Mouse (Mus musculus) hindbrain, embryonic 12.5 days (tissue): ENCODE results near the gene Eif3c. TPM values are rescaled to one million over a fixed set of nuclear protein-coding genes. Genes with fewer than 3 reads are reported as not detected.

ENCODE experiments used
- ATAC-seq: fragments of 200-750 bp; cut with Nextera tagmentation; 2 replicates; pipeline ENCODE4 v1.8.0; 2017; ENCODE audit warnings: moderate TSS enrichment; ENCODE audit not compliant: low FRiP score
- H3K27ac ChIP-seq: fragments of 300-500 bp; sonication (generic); 2 replicates; pipeline ENCODE4 v1.5.1; 2016; ENCODE audit warnings: mild to moderate bottlenecking
- H3K27me3 ChIP-seq: fragments of 300-500 bp; sonication (generic); 2 replicates; pipeline ENCODE4 v1.6.1; 2016; ENCODE audit warnings: mild to moderate bottlenecking
- H3K36me3 ChIP-seq: fragments of 300-500 bp; sonication (generic); 2 replicates; pipeline ENCODE4 v1.6.1; 2016; ENCODE audit warnings: mild to moderate bottlenecking
- H3K4me1 ChIP-seq: fragments of 300-500 bp; sonication (generic); 2 replicates; pipeline ENCODE4 v1.6.1; 2016
- H3K4me2 ChIP-seq: fragments of 300-500 bp; sonication (generic); replicated peaks from 2 replicates; pipeline ENCODE4 v1.6.1; 2016; ENCODE audit warnings: mild to moderate bottlenecking
- H3K4me3 ChIP-seq: fragments of 300-500 bp; sonication (generic); 2 replicates; pipeline ENCODE4 v1.5.1; 2016; ENCODE audit warnings: mild to moderate bottlenecking
- H3K9ac ChIP-seq: fragments of 300-500 bp; sonication (generic); 2 replicates; pipeline ENCODE4 v1.6.1; 2016; ENCODE audit warnings: mild to moderate bottlenecking, moderate library complexity
- H3K9me3 ChIP-seq: fragments of 300-500 bp; sonication (generic); replicated peaks from 2 replicates; pipeline ENCODE4 v1.6.1; 2016; ENCODE audit warnings: mild to moderate bottlenecking
- WGBS: fragments of 180-500 bp; shearing (Covaris S2); methylation state at CpG from one replicate; pipeline ENCODE4 v1.1.7; 2016; 5-methylcytosine and 5-hydroxymethylcytosine counted together
- polyA plus RNA-seq: library from polyadenylated mRNA; unstranded; fragments of >200 nt; fragmentation: Nextera tagmentation; extraction: Ambion mirVana; gene quantifications from 2 replicates; pipeline ENCODE4 v1.2.1, GENCODE M21; 2016

Eif3c gene
- 201 and 206 TPM in 2 replicates for polyA plus RNA-seq

- Histone ChIP-seq H3K4me1 (peaks cover 7% of the 10 kb centered on the region; the same call in 1 of the 2 replicates), H3K4me3 (peak within 1 kb of the TSS; percentile 97), H3K9ac (peak within 1 kb of the TSS; percentile 87), H3K9me3 (no peaks in the 10 kb centered on the region), H3K27me3 (no peaks in the 10 kb centered on the region), H3K27ac (peak within 1 kb of the TSS; percentile 72), H3K36me3 (peaks cover 35% of the 10 kb centered on the region), H3K4me2 (peak within 1 kb of the TSS; percentile 78)
- WGBS, result 1% methylated on average over 46 of the region's 46 CpGs
- peak; percentile 95 for ATAC-seq
Observed at GRCm38 (mm10) chr7:126566094-126566765, at the start of gene Eif3c. Gene Eif3c, minus strand, starts transcription at chr7:126566411.

GRCm38 (mm10) chr7:126612736-126613135, 46.5 kb upstream of the Eif3c start:
- Histone ChIP-seq H3K4me1 (no peaks in the 10 kb centered on the region), H3K4me2 (no peak overlapping the region), H3K4me3 (no peak overlapping the region), H3K9me3 (no peaks in the 10 kb centered on the region), H3K9ac (no peak overlapping the region), H3K27ac (no peak overlapping the region), H3K36me3 (no peaks in the 10 kb centered on the region), H3K27me3 (no peaks in the 10 kb centered on the region)
- no peak for ATAC-seq
- 80% methylated on average over 3 of the region's 3 CpGs for WGBS

GRCm38 (mm10) chr7:126607796-126608195, 41.6 kb upstream of the Eif3c start:
- H3K4me2 ChIP-seq, result no peak overlapping the region
- no peaks in the 10 kb centered on the region for H3K4me1 ChIP-seq
- no peak overlapping the region for H3K27ac ChIP-seq
- 88% methylated on average over 5 of the region's 5 CpGs for WGBS
- no peak overlapping the region for H3K4me3 ChIP-seq
- no peaks in the 10 kb centered on the region for H3K9me3 ChIP-seq
- no peaks in the 10 kb centered on the region for H3K36me3 ChIP-seq
- H3K27me3 ChIP-seq, result no peaks in the 10 kb centered on the region
- ATAC-seq, result no peak
- H3K9ac ChIP-seq, result no peak overlapping the region

GRCm38 (mm10) chr7:126607064-126607463, 40.9 kb upstream of the Eif3c start:
- ATAC-seq, result no peak

GRCm38 (mm10) chr7:126606611-126607010, 40.4 kb upstream of the Eif3c start:
- no peak for ATAC-seq
- no peaks in the 10 kb centered on the region for H3K27me3 ChIP-seq
- 93% methylated on average over 5 of the region's 5 CpGs for WGBS

More at GRCm38 (mm10) chr7:126607064-126607463, 40.9 kb upstream of the Eif3c start:
- H3K9ac ChIP-seq, result no peak overlapping the region
- no peak overlapping the region for H3K4me2 ChIP-seq
- H3K4me1 ChIP-seq, result no peaks in the 10 kb centered on the region
- H3K27me3 ChIP-seq, result no peaks in the 10 kb centered on the region
- H3K4me3 ChIP-seq, result no peak overlapping the region
- 79% methylated on average over 3 of the region's 3 CpGs for WGBS
- H3K27ac ChIP-seq, result no peak overlapping the region
- no peaks in the 10 kb centered on the region for H3K36me3 ChIP-seq
- no peaks in the 10 kb centered on the region for H3K9me3 ChIP-seq

GRCm38 (mm10) chr7:126602650-126603049, 36.4 kb upstream of the Eif3c start:
- no peak overlapping the region for H3K27ac ChIP-seq
- H3K4me3 ChIP-seq, result no peak overlapping the region
- H3K4me2 ChIP-seq, result no peak overlapping the region
- 76% methylated on average over 3 of the region's 3 CpGs for WGBS
- no peaks in the 10 kb centered on the region for H3K4me1 ChIP-seq
- ATAC-seq, result no peak
- H3K9me3 ChIP-seq, result no peaks in the 10 kb centered on the region
- H3K27me3 ChIP-seq, result no peaks in the 10 kb centered on the region
- H3K36me3 ChIP-seq, result no peaks in the 10 kb centered on the region
- no peak overlapping the region for H3K9ac ChIP-seq

More at GRCm38 (mm10) chr7:126606611-126607010, 40.4 kb upstream of the Eif3c start:
- Histone ChIP-seq H3K36me3 (no peaks in the 10 kb centered on the region), H3K4me1 (no peaks in the 10 kb centered on the region), H3K9me3 (no peaks in the 10 kb centered on the region), H3K27ac (no peak overlapping the region), H3K4me3 (no peak overlapping the region), H3K4me2 (no peak overlapping the region), H3K9ac (no peak overlapping the region)

GRCm38 (mm10) chr7:126601896-126602295, 35.7 kb upstream of the Eif3c start:
- Histone ChIP-seq H3K36me3 (no peaks in the 10 kb centered on the region), H3K27ac (no peak overlapping the region), H3K27me3 (no peaks in the 10 kb centered on the region), H3K4me3 (no peak overlapping the region), H3K9ac (no peak overlapping the region), H3K9me3 (no peaks in the 10 kb centered on the region), H3K4me1 (no peaks in the 10 kb centered on the region), H3K4me2 (no peak overlapping the region)
- ATAC-seq, result no peak
- 47% methylated on average over 5 of the region's 5 CpGs for WGBS

- H3K9me3 ChIP-seq, result no peaks in the 10 kb centered on the region
- ATAC-seq, result no peak
- no peak overlapping the region for H3K4me3 ChIP-seq
- no peak overlapping the region for H3K27ac ChIP-seq
- H3K27me3 ChIP-seq, result no peaks in the 10 kb centered on the region
- no peak overlapping the region for H3K9ac ChIP-seq
- WGBS, result 81% methylated on average over 6 of the region's 6 CpGs
- H3K4me1 ChIP-seq, result no peaks in the 10 kb centered on the region
- no peak overlapping the region for H3K4me2 ChIP-seq
- H3K36me3 ChIP-seq, result no peaks in the 10 kb centered on the region
Observed at GRCm38 (mm10) chr7:126598919-126599318, 32.7 kb upstream of the Eif3c start.

- Histone ChIP-seq H3K27ac (no peak overlapping the region), H3K27me3 (no peaks in the 10 kb centered on the region), H3K9me3 (no peaks in the 10 kb centered on the region), H3K9ac (no peak overlapping the region), H3K4me3 (no peak overlapping the region), H3K4me1 (no peaks in the 10 kb centered on the region), H3K4me2 (no peak overlapping the region), H3K36me3 (no peaks in the 10 kb centered on the region)
- no peak for ATAC-seq
- 73% methylated on average over 6 of the region's 6 CpGs for WGBS
Observed at GRCm38 (mm10) chr7:126596414-126596813, 30.2 kb upstream of the Eif3c start.

GRCm38 (mm10) chr7:126595890-126596289, 29.7 kb upstream of the Eif3c start:
- no peaks in the 10 kb centered on the region for H3K4me1 ChIP-seq
- no peak for ATAC-seq
- 83% methylated on average over 5 of the region's 5 CpGs for WGBS

GRCm38 (mm10) chr7:126594862-126595561, 28.8 kb upstream of the Eif3c start, which contains the start of gene Il27:
Gene Il27, minus strand, starts transcription at chr7:126594941.
- Histone ChIP-seq H3K27me3 (no peaks in the 10 kb centered on the region), H3K9me3 (no peaks in the 10 kb centered on the region), H3K36me3 (no peaks in the 10 kb centered on the region), H3K4me1 (no peaks in the 10 kb centered on the region), H3K4me3 (no peak within 1 kb of the TSS), H3K9ac (no peak within 1 kb of the TSS), H3K27ac (no peak within 1 kb of the TSS), H3K4me2 (no peak within 1 kb of the TSS)
- ATAC-seq, result no peak
- WGBS, result 86% methylated on average over 11 of the region's 11 CpGs

More at GRCm38 (mm10) chr7:126595890-126596289, 29.7 kb upstream of the Eif3c start:
- no peaks in the 10 kb centered on the region for H3K27me3 ChIP-seq
- no peak overlapping the region for H3K4me3 ChIP-seq
- no peak overlapping the region for H3K27ac ChIP-seq
- H3K4me2 ChIP-seq, result no peak overlapping the region
- H3K9me3 ChIP-seq, result no peaks in the 10 kb centered on the region
- H3K9ac ChIP-seq, result no peak overlapping the region
- H3K36me3 ChIP-seq, result no peaks in the 10 kb centered on the region

- ATAC-seq, result 0 out of 2 replicates have a peak, but pooled peaks have one; percentile 36
- H3K36me3 ChIP-seq, result no peaks in the 10 kb centered on the region
- H3K27me3 ChIP-seq, result peaks cover 29% of the 10 kb centered on the region
- H3K9ac ChIP-seq, result peak overlapping the region; percentile 32; the same call in 1 of the 2 replicates
- H3K9me3 ChIP-seq, result no peaks in the 10 kb centered on the region
- no peak overlapping the region for H3K4me3 ChIP-seq
- WGBS, result 3% methylated on average over 16 of the region's 16 CpGs
- H3K4me2 ChIP-seq, result peak overlapping the region; percentile 32
- peaks cover 9% of the 10 kb centered on the region for H3K4me1 ChIP-seq
- no peak overlapping the region for H3K27ac ChIP-seq
Observed at GRCm38 (mm10) chr7:126587779-126588178, 21.6 kb upstream of the Eif3c start.
